8 mouse cellular contexts compared by ENCODE assay signal in genomic region chr12:110844227-110845130, GRCm38 (mm10). TPM values are rescaled to one million over a fixed set of nuclear protein-coding genes. Genes with fewer than 3 reads are reported as not detected.
DNase-seq lines count a peak whose midpoint lies in the region; ATAC-seq and TF ChIP-seq lines count a peak whose summit lies in the region.

No protein-coding gene starts in this region.

- TF ChIP-seq CTCF in spleen, adult 2 months (IDR thresholded peaks at IDR 0.05; ENCODE audit: extremely low read depth, insufficient read depth, insufficient read length, insufficient replicate concordance), result no peak

- H3K9me3 ChIP-seq in heart, embryonic 13.5 days, result no peaks in the 10 kb centered on the region
- no peaks in the 10 kb centered on the region for H3K9me3 ChIP-seq in limb, embryonic 10.5 days (replicated peaks)

- WGBS in spleen, adult 2 months, result 2% methylated on average over 42 of the region's 42 CpGs
- WGBS in heart, embryonic 13.5 days, result under 1% methylated on average over 42 of the region's 42 CpGs
- 1% methylated on average over 42 of the region's 42 CpGs for WGBS in limb, embryonic 10.5 days

- peak overlapping the region; percentile 83 for H3K9ac ChIP-seq in heart, embryonic 13.5 days

- intact Hi-C loops in left cerebral cortex, postnatal 4 days (cut with DNase I), result loop anchor here (5.0 to 10.0 kb wide), 4 partner anchors 110 to 427 kb away; partner anchors contain the start of gene Wdr20

- DNase-seq in spleen, adult 2 months (ENCODE audit: low read depth in 1 of 2, low spot score in 2 of 2), result peak in 1 of 2 experiments; percentile 15
- no peak for DNase-seq in spleen, postnatal 14 days (ENCODE audit: low spot score in 2 of 2)
- peak; percentile 39 for DNase-seq in cerebellum, adult 9-11 months
- DNase-seq in limb, embryonic 10.5 days (ENCODE audit: low spot score), result no peak
- peak; percentile 26 for DNase-seq in urinary bladder, postnatal 25 days (ENCODE audit: low spot score)
- DNase-seq in left cerebral cortex, postnatal 4 days, result no peak

- H3K4me3 ChIP-seq in spleen, adult 2 months (ENCODE audit: extremely low read depth, insufficient read depth, insufficient read length), result peak overlapping the region; percentile 57; the same call in 1 of the 2 replicates
- peak overlapping the region; percentile 65 for H3K4me3 ChIP-seq in heart, embryonic 13.5 days
- peak overlapping the region; percentile 54 for H3K4me3 ChIP-seq in limb, embryonic 10.5 days

- H3K4me2 ChIP-seq in heart, embryonic 13.5 days, result peak overlapping the region; percentile 85

- no peak for ATAC-seq in heart, embryonic 13.5 days (ENCODE audit: extremely low read depth, insufficient number of reproducible peaks, low FRiP score, low TSS enrichment)
- peak; percentile 30 for ATAC-seq in megakaryocyte progenitor cell, adult 5-6 weeks (replicated peaks; ENCODE audit: poor library complexity)

- H3K36me3 ChIP-seq in spleen, adult 2 months (ENCODE audit: control insufficient read depth, insufficient read depth, low read length), result no peaks in the 10 kb centered on the region
- H3K36me3 ChIP-seq in heart, embryonic 13.5 days, result no peaks in the 10 kb centered on the region
- H3K36me3 ChIP-seq in limb, embryonic 10.5 days, result no peaks in the 10 kb centered on the region

- no peak for TF ChIP-seq POLR2A in spleen, adult 2 months (IDR thresholded peaks at IDR 0.05; ENCODE audit: low read depth, low read length)

- 0 out of 2 replicates have a peak, but pooled peaks cover 5% of the 10 kb centered on the region for H3K27me3 ChIP-seq in spleen, adult 2 months (ENCODE audit: control insufficient read depth, insufficient read depth, low read length)
- H3K27me3 ChIP-seq in heart, embryonic 13.5 days (replicated peaks), result peaks cover 4% of the 10 kb centered on the region
- H3K27me3 ChIP-seq in limb, embryonic 10.5 days (ENCODE audit: low read depth, poor library complexity, severe bottlenecking), result peaks cover 33% of the 10 kb centered on the region

- no peaks in the 10 kb centered on the region for H3K4me1 ChIP-seq in spleen, adult 2 months (ENCODE audit: control insufficient read depth, insufficient read depth, insufficient read length)
- peaks cover 29% of the 10 kb centered on the region for H3K4me1 ChIP-seq in heart, embryonic 13.5 days
- H3K4me1 ChIP-seq in limb, embryonic 10.5 days, result peaks cover 31% of the 10 kb centered on the region

- peak overlapping the region; percentile 33; the same call in 1 of the 2 replicates for H3K27ac ChIP-seq in spleen, adult 2 months (ENCODE audit: insufficient read depth, low read length)
- H3K27ac ChIP-seq in heart, embryonic 13.5 days (replicated peaks), result peak overlapping the region; percentile 87
- H3K27ac ChIP-seq in limb, embryonic 10.5 days, result no peak overlapping the region

RNA-seq across cellular contexts. Expression of gene Mok, which starts 3.7 kb away (rescaled TPM):
- 0.32 and 0.35 TPM in 2 replicates for polyA plus RNA-seq in spleen, adult 2 months (2012; rRNA removed)
- polyA plus RNA-seq in heart, embryonic 13.5 days (2015; fragmentation: Nextera tagmentation; extraction: Ambion mirVana), result 2.7 and 3.5 TPM in 2 replicates
- 6.0 and 6.5 TPM in 2 replicates for polyA plus RNA-seq in limb, embryonic 10.5 days (2016; fragmentation: Nextera tagmentation; extraction: Ambion mirVana)
- total RNA-seq in megakaryocyte progenitor cell, adult 5-6 weeks (2015), result 1.0 and 2.1 TPM in 2 replicates
- total RNA-seq in megakaryocyte progenitor cell, adult 5-6 weeks (2017), result 2.0 and 2.2 TPM in 2 replicates
- 10 to 100 TPM; 13.2 to 16.5 TPM for total RNA-seq in left cerebral cortex, postnatal 4 days (2021)

RNA-seq across cellular contexts. Expression of gene Zfp839, which starts 5.6 kb away (rescaled TPM):
- 5.3 and 5.7 TPM in 2 replicates for polyA plus RNA-seq in spleen, adult 2 months (2012; rRNA removed)
- polyA plus RNA-seq in heart, embryonic 13.5 days (2015; fragmentation: Nextera tagmentation; extraction: Ambion mirVana), result 4.1 and 4.3 TPM in 2 replicates
- polyA plus RNA-seq in limb, embryonic 10.5 days (2016; fragmentation: Nextera tagmentation; extraction: Ambion mirVana), result 3.9 and 6.2 TPM in 2 replicates
- total RNA-seq in megakaryocyte progenitor cell, adult 5-6 weeks (2015), result 5.1 and 5.5 TPM in 2 replicates
- total RNA-seq in megakaryocyte progenitor cell, adult 5-6 weeks (2017), result 4.6 and 6.2 TPM in 2 replicates
- total RNA-seq in left cerebral cortex, postnatal 4 days (2021), result 1 to 10 TPM; 7.5 to 9.2 TPM

RNA-seq across cellular contexts. Expression of gene Cinp, which starts 44.5 kb away (rescaled TPM):
- polyA plus RNA-seq in spleen, adult 2 months (2012; rRNA removed), result 22.9 and 35.8 TPM in 2 replicates
- polyA plus RNA-seq in heart, embryonic 13.5 days (2015; fragmentation: Nextera tagmentation; extraction: Ambion mirVana), result 59.8 and 66.2 TPM in 2 replicates
- 88.4 and 114 TPM in 2 replicates for polyA plus RNA-seq in limb, embryonic 10.5 days (2016; fragmentation: Nextera tagmentation; extraction: Ambion mirVana)
- 50.2 and 53.2 TPM in 2 replicates for total RNA-seq in megakaryocyte progenitor cell, adult 5-6 weeks (2015)
- 74.6 and 100 TPM in 2 replicates for total RNA-seq in megakaryocyte progenitor cell, adult 5-6 weeks (2017)
- total RNA-seq in left cerebral cortex, postnatal 4 days (2021), result 10 to 100 TPM; 64.9 to 65.8 TPM

RNA-seq across cellular contexts. Expression of gene Tecpr2, which starts 44.6 kb away (rescaled TPM):
- polyA plus RNA-seq in spleen, adult 2 months (2012; rRNA removed), result 4.0 and 4.1 TPM in 2 replicates
- 2.2 and 2.9 TPM in 2 replicates for polyA plus RNA-seq in heart, embryonic 13.5 days (2015; fragmentation: Nextera tagmentation; extraction: Ambion mirVana)
- polyA plus RNA-seq in limb, embryonic 10.5 days (2016; fragmentation: Nextera tagmentation; extraction: Ambion mirVana), result 6.0 and 6.7 TPM in 2 replicates
- total RNA-seq in megakaryocyte progenitor cell, adult 5-6 weeks (2015), result 4.7 and 5.0 TPM in 2 replicates
- total RNA-seq in megakaryocyte progenitor cell, adult 5-6 weeks (2017), result 6.8 and 7.4 TPM in 2 replicates
- 10 to 100 TPM; 29.8 to 30.7 TPM for total RNA-seq in left cerebral cortex, postnatal 4 days (2021)

Comparison
In these comparisons a context has a peak if more than half of its experiments do, and no peak if none do; other contexts are left out.
1. DNase-seq: peak in cerebellum, adult 9-11 months (single experiment) and urinary bladder, postnatal 25 days (single experiment); none in spleen, postnatal 14 days (0 of 2), limb, embryonic 10.5 days (single experiment) and left cerebral cortex, postnatal 4 days (single experiment).
2. Peak in every context shown above with its lines, with median percentiles within 50 percentile points of each other: H3K4me3 ChIP-seq.